In the genomic region with DNA sequence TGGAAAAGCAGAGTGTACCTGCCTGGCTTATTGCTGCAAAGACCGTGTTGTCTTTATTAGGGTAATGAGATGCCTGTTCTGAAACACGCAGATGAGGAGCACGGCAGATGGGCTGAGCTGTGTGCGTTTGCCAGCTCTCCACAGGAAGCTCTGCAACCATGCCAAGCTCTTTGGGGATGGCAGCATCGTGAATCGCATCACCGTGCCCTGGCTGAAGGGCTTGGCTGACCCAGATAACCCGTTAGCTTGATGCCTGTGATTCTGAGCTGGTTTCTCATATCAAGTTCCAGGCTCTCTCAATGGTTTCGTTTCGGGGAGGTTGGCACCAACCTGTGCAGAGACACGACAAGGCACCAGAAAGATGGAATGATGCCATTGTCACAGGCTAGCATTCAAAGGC, we compare ENCODE assay signal across 13 mouse cellular contexts. TPM values are rescaled to one million over a fixed set of nuclear protein-coding genes. Genes with fewer than 3 reads are reported as not detected.
A peak's percentile ranks its signal among the peaks of the same experiment; 100 is the strongest.
DNase-seq lines count a peak whose midpoint lies in the region; ATAC-seq and TF ChIP-seq lines count a peak whose summit lies in the region.
"Had no signal": no experiment of that assay in that cellular context is flagged by ENCODE, and none has a peak within 500 bp of the region (broad histone marks: within the 10 kb centered on the region; RNA-seq: fewer than 3 reads in every experiment).

No protein-coding gene starts in this region.

- H3K9me3 ChIP-seq in hindbrain, embryonic 15.5 days, result no peaks in the 10 kb centered on the region
- no peaks in the 10 kb centered on the region for H3K9me3 ChIP-seq in hindbrain, embryonic 10.5 days
- H3K9me3 ChIP-seq in heart, embryonic 12.5 days (replicated peaks), result no peaks in the 10 kb centered on the region; the same call in 1 of the 2 replicates

- H3K4me3 ChIP-seq in hindbrain, embryonic 15.5 days, result no peak overlapping the region
- H3K4me3 ChIP-seq in hindbrain, embryonic 10.5 days, result no peak overlapping the region
- H3K4me3 ChIP-seq in heart, embryonic 12.5 days, result no peak overlapping the region

- no peak overlapping the region for H3K9ac ChIP-seq in hindbrain, embryonic 15.5 days
- H3K9ac ChIP-seq in heart, embryonic 12.5 days, result no peak overlapping the region
- H3K9ac ChIP-seq: lung, embryonic 14.5 days had no signal

- WGBS in hindbrain, embryonic 15.5 days, result 54% methylated on average over 11 of the region's 11 CpGs
- WGBS in hindbrain, embryonic 10.5 days, result 86% methylated on average over 11 of the region's 11 CpGs
- 80% methylated on average over 11 of the region's 11 CpGs for WGBS in heart, embryonic 12.5 days

- no peak for TF ChIP-seq POLR2A in brain, embryonic 14.5 days (IDR thresholded peaks at IDR 0.05; ENCODE audit: borderline replicate concordance, extremely low read depth, insufficient read depth, insufficient read length, poor library complexity, severe bottlenecking)

- H3K27me3 ChIP-seq in hindbrain, embryonic 15.5 days, result no peaks in the 10 kb centered on the region
- no peaks in the 10 kb centered on the region for H3K27me3 ChIP-seq in hindbrain, embryonic 10.5 days (ENCODE audit: insufficient read depth, poor library complexity, severe bottlenecking)
- H3K27me3 ChIP-seq in heart, embryonic 12.5 days (replicated peaks), result peaks cover 23% of the 10 kb centered on the region; the same call in 1 of the 2 replicates

- ATAC-seq in hindbrain, embryonic 15.5 days (ENCODE audit: low FRiP score, low read depth), result peak; percentile 75
- no peak for ATAC-seq in heart, embryonic 12.5 days (ENCODE audit: insufficient number of reproducible peaks, low FRiP score)
- ATAC-seq: Patski had no signal

- DNase-seq in hindbrain, embryonic 10.5 days (ENCODE audit: low spot score), result no peak
- DNase-seq in brain, embryonic 14.5 days (ENCODE audit: low read depth), result peak; percentile 87
- DNase-seq in cerebellum, adult 9-11 months, result peak; percentile 99
- peak; percentile 66 to 76 for DNase-seq in layer of hippocampus, postnatal 14 days (ENCODE audit: low spot score in 2 of 2)
- no peak for DNase-seq in yolk sac, embryonic 10.5 days (ENCODE audit: low spot score)
- no peak for DNase-seq in spleen, postnatal 14 days (ENCODE audit: low spot score in 2 of 2)
- DNase-seq: heart, adult 18-20 months; heart, postnatal 4 days; lung, embryonic 14.5 days had no signal

- H3K4me2 ChIP-seq in hindbrain, embryonic 15.5 days, result no peak overlapping the region
- no peak overlapping the region for H3K4me2 ChIP-seq in heart, embryonic 12.5 days
- H3K4me2 ChIP-seq: lung, embryonic 14.5 days had no signal

- H3K27ac ChIP-seq in hindbrain, embryonic 15.5 days (replicated peaks), result peak overlapping the region; percentile 66
- H3K27ac ChIP-seq in hindbrain, embryonic 10.5 days, result no peak overlapping the region
- H3K27ac ChIP-seq in heart, embryonic 12.5 days (ENCODE audit: poor library complexity, severe bottlenecking), result no peak overlapping the region

- peaks cover 17% of the 10 kb centered on the region for H3K4me1 ChIP-seq in hindbrain, embryonic 15.5 days (replicated peaks)
- H3K4me1 ChIP-seq in hindbrain, embryonic 10.5 days (replicated peaks), result peaks cover 11% of the 10 kb centered on the region; the same call in 1 of the 2 replicates
- no peaks in the 10 kb centered on the region for H3K4me1 ChIP-seq in heart, embryonic 12.5 days (replicated peaks)

- no peak for TF ChIP-seq CTCF in brain, embryonic 14.5 days (IDR thresholded peaks at IDR 0.05; ENCODE audit: borderline replicate concordance, extremely low read depth, insufficient read depth, insufficient read length)

- H3K36me3 ChIP-seq in hindbrain, embryonic 15.5 days, result no peaks in the 10 kb centered on the region
- H3K36me3 ChIP-seq in hindbrain, embryonic 10.5 days, result no peaks in the 10 kb centered on the region
- H3K36me3 ChIP-seq in heart, embryonic 12.5 days, result no peaks in the 10 kb centered on the region

RNA-seq across cellular contexts. Expression of gene Pla2g2c, which starts 14.0 kb away (rescaled TPM):
- polyA plus RNA-seq in hindbrain, embryonic 15.5 days (2015; fragmentation: Nextera tagmentation; extraction: Ambion mirVana), result 0.51 and 0.54 TPM in 2 replicates
- polyA plus RNA-seq in hindbrain, embryonic 10.5 days (2016; fragmentation: Nextera tagmentation; extraction: Ambion mirVana), result 0.89 and 0.95 TPM in 2 replicates
- polyA plus RNA-seq in brain, embryonic 14.5 days (2012; rRNA removed), result 0.24 and 0.63 TPM in 2 replicates
- under 1 TPM in 1 of 2 experiments, not detected in 1; 0.28 TPM for total RNA-seq in layer of hippocampus, postnatal 14 days (2021)
- 0.15 and 0.41 TPM in 2 replicates for polyA plus RNA-seq in heart, embryonic 12.5 days (2016; fragmentation: Nextera tagmentation; extraction: Ambion mirVana)
- total RNA-seq: heart, postnatal 4 days; megakaryocyte-erythroid progenitor cell, adult 5-6 weeks had no signal
- polyA plus RNA-seq: Patski had no signal

RNA-seq across cellular contexts. Expression of gene Ubxn10, which starts 26.3 kb away (rescaled TPM):
- polyA plus RNA-seq in hindbrain, embryonic 15.5 days (2015; fragmentation: Nextera tagmentation; extraction: Ambion mirVana), result 3.7 and 4.3 TPM in 2 replicates
- 2.3 and 4.6 TPM in 2 replicates for polyA plus RNA-seq in hindbrain, embryonic 10.5 days (2016; fragmentation: Nextera tagmentation; extraction: Ambion mirVana)
- 3.8 and 5.3 TPM in 2 replicates for polyA plus RNA-seq in brain, embryonic 14.5 days (2012; rRNA removed)
- 1 to 10 TPM; 1.5 to 2.7 TPM for total RNA-seq in layer of hippocampus, postnatal 14 days (2021)
- polyA plus RNA-seq in heart, embryonic 12.5 days (2016; fragmentation: Nextera tagmentation; extraction: Ambion mirVana), result 0.95 and 1.3 TPM in 2 replicates
- total RNA-seq: megakaryocyte-erythroid progenitor cell, adult 5-6 weeks had no signal
- polyA plus RNA-seq: Patski had no signal

RNA-seq across cellular contexts. Expression of gene Pla2g2f, which starts 46.8 kb away (rescaled TPM):
- 0.09 TPM in 1 of 2 replicates, not detected in the other for polyA plus RNA-seq in hindbrain, embryonic 15.5 days (2015; fragmentation: Nextera tagmentation; extraction: Ambion mirVana)
- 0.84 and 1.2 TPM in 2 replicates for polyA plus RNA-seq in hindbrain, embryonic 10.5 days (2016; fragmentation: Nextera tagmentation; extraction: Ambion mirVana)
- 0.16 and 1.2 TPM in 2 replicates for polyA plus RNA-seq in brain, embryonic 14.5 days (2012; rRNA removed)
- under 1 TPM; 0.16 to 0.60 TPM for total RNA-seq in layer of hippocampus, postnatal 14 days (2021)
- polyA plus RNA-seq in heart, embryonic 12.5 days (2016; fragmentation: Nextera tagmentation; extraction: Ambion mirVana), result not detected in 2 replicates
- total RNA-seq: megakaryocyte-erythroid progenitor cell, adult 5-6 weeks had no signal
- polyA plus RNA-seq: lung, embryonic 14.5 days; Patski had no signal

Comparison
In these comparisons a context has a peak if more than half of its experiments do, and no peak if none do; other contexts are left out.
1. DNase-seq: peak in brain, embryonic 14.5 days (single experiment), cerebellum, adult 9-11 months (single experiment) and layer of hippocampus, postnatal 14 days (2 of 2); none in hindbrain, embryonic 10.5 days (single experiment), yolk sac, embryonic 10.5 days (single experiment) and spleen, postnatal 14 days (0 of 2).